Mouse (Mus musculus) megakaryocyte progenitor cell, adult 5-6 weeks (primary cell): ENCODE measurements around the gene Ap1g1. TPM values are rescaled to one million over a fixed set of nuclear protein-coding genes. Genes with fewer than 3 reads are reported as not detected.
A peak's percentile ranks its signal among the peaks of the same experiment; 100 is the strongest.
"Not testable (repeated sequence)": the region's sequence is repeated elsewhere in the genome, so short reads cannot be mapped to it uniquely, and the experiment has no call there.

Experiments used
- ATAC-seq: replicated peaks from 2 replicates; pipeline ENCODE4 v1.8.0; 2016; ENCODE audit warnings: mild to moderate bottlenecking, moderate TSS enrichment, inconsistent platforms; ENCODE audit not compliant: poor library complexity
- total RNA-seq, 2 experiments: library from RNA; stranded (forward) in 1 of 2; stranded (reverse) in 1 of 2; fragments of 157-497, 149-512 nt in 1 of 2; fragments of 200-1000 nt in 1 of 2; gene quantifications; 2 replicates each; pipeline versions ENCODE4 v1.2.3 to v1.2.4; 2015 to 2017

Gene Ap1g1
- total RNA-seq, 2 experiments from 2014 or later: 61.5 to 95.1 TPM

GRCm38 (mm10) chr8:109855451-109855850 lies 77.1 kb downstream of the Ap1g1 start:
- ATAC-seq: no peak

- peak; percentile 47 for ATAC-seq
These were observed 85.0 kb downstream of the Ap1g1 start for GRCm38 (mm10) chr8:109863398-109863797.

- peak; percentile 36 for ATAC-seq
These were observed 86.4 kb downstream of the Ap1g1 start for GRCm38 (mm10) chr8:109864798-109865197.

- ATAC-seq: no peak
These were observed 87.2 kb downstream of the Ap1g1 start for GRCm38 (mm10) chr8:109865536-109865935.

- ATAC-seq: no peak
These were observed 88.3 kb downstream of the Ap1g1 start for GRCm38 (mm10) chr8:109866690-109867089.

GRCm38 (mm10) chr8:109868003-109868679 lies 89.8 kb downstream of the Ap1g1 start, which contains the start of gene Phlpp2:
Gene Phlpp2, plus strand, starts transcription at chr8:109868542.
- peak; percentile 88 for ATAC-seq

- ATAC-seq: peak; percentile 11
These were observed 90.5 kb downstream of the Ap1g1 start for GRCm38 (mm10) chr8:109868680-109869361.

- ATAC-seq: no peak
These were observed 92.7 kb downstream of the Ap1g1 start for GRCm38 (mm10) chr8:109871056-109871455.

- not testable (repeated sequence) for ATAC-seq
These were observed 95.4 kb downstream of the Ap1g1 start for GRCm38 (mm10) chr8:109873800-109874199.

GRCm38 (mm10) chr8:109880012-109880662 lies 101.8 kb downstream of the Ap1g1 start:
- no peak for ATAC-seq

- ATAC-seq: no peak
These were observed 106.9 kb downstream of the Ap1g1 start for GRCm38 (mm10) chr8:109885294-109885693.

- no peak for ATAC-seq
These were observed 110.9 kb downstream of the Ap1g1 start for GRCm38 (mm10) chr8:109889211-109889610.

- ATAC-seq: no peak
These were observed 112.6 kb downstream of the Ap1g1 start for GRCm38 (mm10) chr8:109890794-109891585.

GRCm38 (mm10) chr8:109894636-109895035 lies 116.3 kb downstream of the Ap1g1 start:
- no peak for ATAC-seq

- no peak for ATAC-seq
These were observed 117.0 kb downstream of the Ap1g1 start for GRCm38 (mm10) chr8:109895355-109895754.

- ATAC-seq: 0 out of 2 replicates have a peak, but pooled peaks have one; percentile 28
These were observed 124.0 kb downstream of the Ap1g1 start for GRCm38 (mm10) chr8:109902379-109902778.

GRCm38 (mm10) chr8:109903909-109904469 lies 125.6 kb downstream of the Ap1g1 start:
- ATAC-seq: peak; percentile 83

- ATAC-seq: 0 out of 2 replicates have a peak, but pooled peaks have one; percentile 10
These were observed 126.7 kb downstream of the Ap1g1 start for GRCm38 (mm10) chr8:109904928-109905668.

GRCm38 (mm10) chr8:109906907-109907306 lies 128.6 kb downstream of the Ap1g1 start:
- ATAC-seq: no peak

- ATAC-seq: no peak
These were observed 129.0 kb downstream of the Ap1g1 start for GRCm38 (mm10) chr8:109907376-109907775.
